Mouse (Mus musculus) heart, adult 8-10 months (tissue): Measurements from ENCODE around the gene Strn4. TPM values are rescaled to one million over a fixed set of nuclear protein-coding genes. Genes with fewer than 3 reads are reported as not detected.

Experiments
- DNase-seq: peaks from one replicate; pipeline ENCODE4 v3.0.0; 2022; ENCODE audit warnings: low spot score
- total RNA-seq, 4 experiments: library from RNA; stranded (reverse); gene quantifications; 2 replicates each; pipeline ENCODE4 v1.2.4; 2022

Strn4 gene
- total RNA-seq, result 10 to 100 TPM; 47.9 to 61.2 (median 49.1) TPM

GRCm38 (mm10) chr7:16815351-16815941 lies at the start of gene Strn4:
Gene Strn4, plus strand, starts transcription at chr7:16815889.
- DNase-seq, result no peak

- DNase-seq, result no peak
These were observed 49.2 kb upstream of the Strn4 start for GRCm38 (mm10) chr7:16766443-16766842.

GRCm38 (mm10) chr7:16775888-16776287 lies 39.8 kb upstream of the Strn4 start:
- DNase-seq, result no peak

GRCm38 (mm10) chr7:16780076-16780475 lies 35.6 kb upstream of the Strn4 start:
- DNase-seq, result peak; percentile 61

GRCm38 (mm10) chr7:16780825-16781554 lies 34.7 kb upstream of the Strn4 start, which contains the start of gene Slc1a5:
Gene Slc1a5, plus strand, starts transcription at chr7:16781340.
- DNase-seq, result peak; percentile 93

GRCm38 (mm10) chr7:16781555-16781815 lies 34.2 kb upstream of the Strn4 start:
- no peak for DNase-seq

- DNase-seq, result no peak
These were observed 33.7 kb upstream of the Strn4 start for GRCm38 (mm10) chr7:16781816-16782554.

GRCm38 (mm10) chr7:16782555-16783125 lies 33.0 kb upstream of the Strn4 start:
- DNase-seq, result no peak

GRCm38 (mm10) chr7:16783224-16783688 lies 32.4 kb upstream of the Strn4 start:
- no peak for DNase-seq

- no peak for DNase-seq
These were observed 31.8 kb upstream of the Strn4 start for GRCm38 (mm10) chr7:16783758-16784415.

GRCm38 (mm10) chr7:16784498-16784976 lies 31.2 kb upstream of the Strn4 start:
- no peak for DNase-seq

GRCm38 (mm10) chr7:16785541-16786083 lies 30.1 kb upstream of the Strn4 start:
- DNase-seq, result no peak

GRCm38 (mm10) chr7:16792316-16792715 lies 23.4 kb upstream of the Strn4 start:
- no peak for DNase-seq

GRCm38 (mm10) chr7:16793010-16793725 lies 22.5 kb upstream of the Strn4 start:
- DNase-seq, result no peak

GRCm38 (mm10) chr7:16794886-16795285 lies 20.8 kb upstream of the Strn4 start:
- DNase-seq, result no peak

GRCm38 (mm10) chr7:16804409-16805028 lies 11.2 kb upstream of the Strn4 start:
- DNase-seq, result no peak

- DNase-seq, result no peak
These were observed 7.8 kb upstream of the Strn4 start for GRCm38 (mm10) chr7:16807936-16808335.

GRCm38 (mm10) chr7:16808647-16809046 lies 7.0 kb upstream of the Strn4 start:
- no peak for DNase-seq

- DNase-seq, result peak; percentile 74
These were observed 6.0 kb upstream of the Strn4 start for GRCm38 (mm10) chr7:16809739-16810138.

GRCm38 (mm10) chr7:16810399-16810919 lies 5.2 kb upstream of the Strn4 start:
- no peak for DNase-seq
